Mouse (Mus musculus): ENCODE data around the gene Fank1.
"Not testable (repeated sequence)": the region's sequence is repeated elsewhere in the genome, so short reads cannot be mapped to it uniquely, and the experiment has no call there.

Fank1 gene

DNA sequence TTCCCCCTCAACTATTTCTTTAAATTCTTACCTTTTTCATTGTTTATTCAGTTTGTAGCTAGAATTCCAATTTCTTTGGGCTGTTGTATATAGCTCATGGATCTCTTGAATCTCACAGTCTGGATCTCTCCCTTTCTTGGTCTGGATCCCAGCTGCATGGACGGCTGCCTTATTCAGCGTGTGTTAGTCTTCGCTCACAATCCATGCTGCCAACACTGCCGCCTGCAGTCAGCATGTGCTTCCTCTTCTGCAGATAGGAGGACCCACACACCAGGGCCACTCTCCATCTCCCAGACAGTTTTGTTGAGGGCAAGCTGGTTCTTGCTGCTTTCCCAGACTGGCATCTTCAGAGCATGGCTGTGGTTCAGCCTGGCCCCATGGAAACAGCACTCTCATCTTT is 62.9 kb downstream of the Fank1 start:
- DNase-seq = no peak

DNA sequence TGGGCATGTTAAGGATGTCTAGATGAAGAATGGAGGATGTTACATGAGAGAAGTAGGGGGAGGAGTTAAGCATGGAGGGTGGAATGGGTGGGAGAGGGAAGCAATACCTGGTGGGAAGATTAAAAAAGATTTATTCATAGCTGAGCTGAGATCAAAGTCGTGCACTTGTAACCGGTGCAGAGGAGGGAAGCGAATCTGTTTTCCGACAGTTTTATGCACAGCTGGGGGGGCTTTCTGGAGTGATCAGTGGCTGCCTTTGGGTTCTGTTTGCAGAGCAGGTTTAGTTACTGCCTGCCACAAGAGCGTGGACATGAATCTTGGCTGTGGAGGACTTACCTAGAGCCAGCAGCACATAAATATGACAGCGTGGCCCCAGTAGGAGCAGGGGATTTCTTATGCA is 65.4 kb downstream of the Fank1 start:
- no peak for DNase-seq

DNA sequence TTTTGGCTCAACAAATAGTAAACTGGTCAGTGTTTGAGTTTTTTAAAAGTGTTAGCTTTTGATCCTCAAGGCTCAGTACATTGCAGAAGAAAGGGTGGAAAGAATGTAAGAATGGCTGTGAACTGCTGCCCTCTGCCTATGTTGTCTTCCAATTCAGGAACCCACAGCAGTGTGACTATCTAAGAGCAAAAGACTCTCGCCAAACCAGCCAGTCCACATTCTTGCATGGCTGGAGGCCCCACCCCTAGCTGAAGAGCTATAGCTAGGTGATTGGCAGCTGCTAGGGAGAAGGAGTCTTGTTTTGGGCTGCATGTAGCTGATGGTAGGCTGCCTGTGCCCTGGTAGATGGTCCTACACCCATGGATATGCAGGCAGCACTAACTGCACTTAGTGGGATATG is 70.5 kb downstream of the Fank1 start:
- peak; percentile 17 for DNase-seq

DNA sequence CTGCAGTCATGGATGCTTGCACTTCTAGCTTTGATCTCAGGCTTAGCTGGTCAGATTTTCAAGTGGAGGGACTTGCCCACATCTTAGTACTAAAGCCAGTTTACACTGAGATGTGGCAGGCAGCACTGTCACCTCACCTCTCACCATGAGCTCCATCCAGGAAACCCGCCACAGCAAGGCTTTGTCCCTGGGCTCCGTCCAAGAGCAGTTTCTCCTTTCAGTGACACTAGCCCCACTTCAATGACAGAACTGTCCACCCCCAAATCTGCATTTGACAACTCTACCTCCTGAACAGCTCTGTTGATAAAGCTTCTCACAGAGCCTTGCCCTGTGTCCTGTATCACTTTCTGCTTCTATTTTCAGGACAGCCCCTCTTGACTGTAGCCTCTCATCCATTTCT is 71.5 kb downstream of the Fank1 start:
- DNase-seq = no peak

DNA sequence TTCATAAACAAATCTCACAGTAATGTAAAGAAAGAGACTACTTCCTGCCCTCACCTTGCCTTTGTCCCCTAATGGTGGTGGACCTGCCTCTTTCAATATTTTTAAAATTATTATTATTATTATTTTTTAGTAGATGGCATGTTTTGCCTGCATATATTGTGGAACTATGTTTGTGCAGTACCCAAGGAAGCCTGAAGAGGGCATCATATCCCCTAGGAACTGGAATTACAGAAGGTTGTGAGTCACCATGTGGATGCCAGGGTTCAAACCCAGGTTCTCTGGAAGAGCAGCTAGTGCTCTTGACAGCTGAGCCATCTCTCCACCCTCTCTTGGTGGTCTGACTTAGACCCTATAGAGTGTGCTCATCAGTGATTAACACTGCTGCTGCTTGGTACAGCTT is 74.1 kb downstream of the Fank1 start:
- DNase-seq = no peak

DNA sequence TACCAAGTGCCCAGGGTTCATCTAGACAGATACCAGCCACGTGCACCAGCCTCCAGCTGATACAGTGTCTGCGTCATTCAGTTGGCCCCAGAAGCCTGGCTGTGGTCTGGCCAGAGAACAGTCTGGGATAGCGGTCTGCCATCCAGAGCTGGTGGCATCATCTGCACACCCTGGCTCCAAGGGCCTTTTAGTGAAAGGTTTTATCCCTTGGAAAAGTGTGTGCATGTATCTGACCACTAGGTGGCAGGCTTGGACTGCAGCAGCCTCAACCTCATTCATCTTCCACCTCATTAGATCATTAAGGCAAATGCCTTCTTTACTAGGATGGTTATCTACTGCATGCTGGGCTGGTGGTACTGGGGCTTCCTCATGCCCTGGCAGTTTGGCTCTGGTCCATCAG is 79.6 kb downstream of the Fank1 start:
- DNase-seq = peak; percentile 82

DNA sequence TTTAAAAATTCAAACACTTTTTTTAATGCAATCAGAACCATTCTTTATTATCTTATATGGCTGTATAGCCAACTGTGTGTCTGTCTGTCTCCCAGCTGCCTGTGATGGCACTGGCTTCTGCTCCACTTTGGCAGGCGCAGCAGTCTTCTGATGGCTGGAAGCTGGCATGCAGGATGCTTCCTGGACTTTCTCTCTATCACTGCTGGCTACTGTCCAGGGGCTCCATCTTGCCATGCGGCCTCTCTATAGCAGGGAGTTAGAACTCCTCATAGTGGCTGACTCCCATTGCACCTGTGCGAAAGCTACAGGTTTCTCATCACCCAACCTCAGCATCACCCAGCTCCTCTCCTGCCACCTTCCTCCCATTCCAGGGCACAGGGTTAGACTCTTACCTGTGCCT is 81.8 kb downstream of the Fank1 start:
- no peak for DNase-seq

DNA sequence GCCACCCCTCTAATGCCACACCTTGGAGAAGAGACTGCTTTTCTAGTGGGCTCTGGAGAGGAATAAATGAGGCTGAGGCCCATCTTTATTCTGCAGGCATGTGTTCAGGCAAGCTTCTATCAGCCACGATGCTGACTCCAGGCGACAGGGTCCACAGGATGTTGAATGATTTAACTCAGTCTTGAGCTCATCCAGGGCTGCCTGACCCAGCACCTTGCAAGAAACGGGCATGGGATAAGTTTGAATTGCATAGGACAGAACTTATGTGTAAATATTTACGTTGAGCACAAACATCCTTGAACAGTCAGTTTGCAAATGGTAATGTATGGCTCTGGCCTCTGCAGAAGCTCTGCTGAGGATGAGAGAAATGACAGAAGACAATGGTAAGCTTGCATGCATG is 82.9 kb downstream of the Fank1 start:
- no peak for DNase-seq

DNA sequence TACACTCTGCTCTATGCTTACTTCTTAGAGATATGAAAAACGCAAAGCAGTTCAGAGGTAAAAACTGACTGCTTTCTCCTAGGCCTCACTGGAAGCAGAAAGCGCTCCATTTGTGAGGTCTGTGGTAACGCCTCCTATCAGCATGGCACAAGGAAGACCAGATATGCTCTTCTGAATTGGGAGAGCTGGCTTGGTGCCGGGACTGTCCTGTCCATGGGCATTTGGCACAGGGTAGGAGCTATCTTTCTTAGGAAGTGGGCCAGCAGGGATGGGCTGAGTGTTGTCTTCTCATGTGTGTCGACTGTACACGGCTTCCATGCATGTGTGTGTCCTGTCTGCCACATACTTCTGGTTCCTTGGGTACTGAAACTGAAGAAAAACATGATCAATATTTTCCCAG is 85.6 kb downstream of the Fank1 start:
- no peak for DNase-seq

DNA sequence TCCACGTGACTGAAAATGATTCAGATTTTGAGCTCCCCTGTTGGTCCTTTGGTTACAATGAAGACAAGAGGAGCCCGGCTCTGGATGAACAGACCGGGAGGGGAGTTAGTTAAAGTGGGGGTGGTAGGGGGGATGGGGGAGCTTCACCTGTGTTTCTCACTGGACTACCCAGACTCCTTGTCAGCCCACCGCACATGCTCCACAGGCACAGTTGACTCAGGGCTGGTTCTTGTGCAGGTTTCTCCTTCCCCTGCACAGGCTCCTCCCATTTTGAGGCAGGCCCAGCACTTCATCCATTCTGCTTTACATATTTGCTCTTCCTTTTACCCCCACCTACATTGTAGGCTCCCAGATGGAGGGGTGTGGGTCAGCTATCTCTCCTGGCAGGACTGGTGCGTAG is 86.1 kb downstream of the Fank1 start:
- DNase-seq = no peak

DNA sequence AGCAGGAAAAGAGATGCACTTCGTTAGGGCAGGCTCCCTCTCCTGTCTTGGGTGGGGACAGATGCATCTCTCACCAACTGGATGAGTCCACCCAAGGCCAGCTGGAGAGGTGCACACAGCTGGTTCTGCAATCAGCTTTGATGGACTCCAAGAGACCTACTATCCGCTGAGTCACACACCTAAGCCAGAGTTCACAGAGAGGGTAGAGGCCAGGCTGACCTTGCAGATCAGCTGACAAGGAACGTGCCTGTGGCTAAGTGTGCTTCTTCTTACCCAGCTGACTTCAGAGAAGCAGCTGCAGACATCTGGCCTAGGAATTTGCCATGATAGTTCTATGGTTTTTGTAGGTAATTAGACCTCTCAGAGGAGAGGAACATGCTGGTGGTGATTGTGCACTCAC is 86.5 kb downstream of the Fank1 start:
- no peak for DNase-seq

DNA sequence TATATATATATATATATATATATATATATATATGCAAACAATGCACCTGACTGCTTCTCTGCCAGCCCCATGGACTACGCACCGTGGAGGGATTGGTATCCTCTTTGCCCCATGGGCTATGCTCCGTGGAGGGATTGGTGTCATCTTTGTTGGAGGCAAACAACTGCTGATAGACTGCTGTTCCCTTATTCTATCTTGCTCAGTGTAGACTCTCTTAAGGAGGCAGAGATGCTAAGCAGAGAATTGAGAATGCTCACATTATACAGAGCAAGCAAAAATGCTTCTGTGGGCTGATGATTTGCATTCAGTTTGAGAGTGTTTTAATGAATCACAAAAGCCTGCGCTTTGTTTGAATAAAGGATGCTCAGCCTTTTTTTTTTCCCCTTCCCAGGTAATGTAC is 87.0 kb downstream of the Fank1 start:
- no peak for DNase-seq

DNA sequence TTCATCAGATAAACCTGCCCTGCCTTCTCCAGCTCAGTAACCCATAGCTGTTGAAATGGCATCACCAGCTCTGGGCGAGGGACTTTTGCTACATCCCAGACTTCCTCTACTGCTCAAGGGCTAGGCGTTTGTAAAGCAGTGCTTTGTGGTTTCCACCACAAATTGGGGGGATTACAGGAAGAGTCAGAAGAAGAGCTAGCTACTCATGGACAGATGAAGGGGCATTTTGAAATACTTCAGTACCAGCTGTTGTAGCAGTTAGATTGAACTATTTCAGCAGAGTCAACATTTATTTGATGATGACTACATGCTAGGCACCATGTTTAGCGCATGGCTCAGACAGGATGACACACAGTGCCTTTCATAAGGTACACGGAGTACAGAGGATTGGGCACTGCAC is 93.6 kb downstream of the Fank1 start:
- no peak for DNase-seq

DNA sequence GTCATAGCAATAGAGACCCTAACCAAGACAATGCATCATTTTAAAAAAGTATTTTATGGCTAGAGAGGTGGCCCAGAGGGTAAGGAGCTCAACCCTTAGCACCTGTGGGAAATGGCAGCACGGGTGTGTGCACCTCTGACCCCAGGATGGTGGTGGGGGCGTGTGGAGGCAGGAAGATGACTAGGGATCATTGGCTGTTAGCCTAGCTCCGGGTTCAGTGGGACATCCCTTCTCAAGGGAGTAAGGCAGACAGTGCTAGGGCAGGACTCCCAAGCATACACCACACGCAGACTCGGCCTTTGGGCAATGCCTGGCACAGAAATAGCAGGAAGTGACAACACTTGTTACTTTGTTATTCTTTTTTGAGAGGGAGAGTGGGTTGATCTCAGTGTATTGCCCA is 96.0 kb downstream of the Fank1 start:
- DNase-seq = no peak

DNA sequence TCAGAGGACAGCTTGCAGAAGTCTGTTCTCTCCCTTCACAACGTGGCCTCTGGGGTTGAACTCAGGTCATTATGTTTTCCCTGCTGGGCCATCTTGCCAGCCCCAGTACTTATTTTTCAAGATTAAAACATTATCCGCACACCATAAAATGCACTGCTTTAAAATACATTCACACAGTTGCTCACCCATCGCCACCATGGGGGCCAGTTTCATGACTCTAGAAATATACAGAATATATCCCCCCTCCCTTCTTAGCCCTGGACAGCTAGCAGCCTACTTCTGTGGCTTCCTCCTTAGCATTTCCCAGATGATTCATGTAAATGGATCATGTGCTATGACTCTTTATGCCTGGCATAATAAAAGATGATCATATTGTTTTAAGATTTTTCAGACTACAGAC is 99.5 kb downstream of the Fank1 start:
- no peak for DNase-seq

DNA sequence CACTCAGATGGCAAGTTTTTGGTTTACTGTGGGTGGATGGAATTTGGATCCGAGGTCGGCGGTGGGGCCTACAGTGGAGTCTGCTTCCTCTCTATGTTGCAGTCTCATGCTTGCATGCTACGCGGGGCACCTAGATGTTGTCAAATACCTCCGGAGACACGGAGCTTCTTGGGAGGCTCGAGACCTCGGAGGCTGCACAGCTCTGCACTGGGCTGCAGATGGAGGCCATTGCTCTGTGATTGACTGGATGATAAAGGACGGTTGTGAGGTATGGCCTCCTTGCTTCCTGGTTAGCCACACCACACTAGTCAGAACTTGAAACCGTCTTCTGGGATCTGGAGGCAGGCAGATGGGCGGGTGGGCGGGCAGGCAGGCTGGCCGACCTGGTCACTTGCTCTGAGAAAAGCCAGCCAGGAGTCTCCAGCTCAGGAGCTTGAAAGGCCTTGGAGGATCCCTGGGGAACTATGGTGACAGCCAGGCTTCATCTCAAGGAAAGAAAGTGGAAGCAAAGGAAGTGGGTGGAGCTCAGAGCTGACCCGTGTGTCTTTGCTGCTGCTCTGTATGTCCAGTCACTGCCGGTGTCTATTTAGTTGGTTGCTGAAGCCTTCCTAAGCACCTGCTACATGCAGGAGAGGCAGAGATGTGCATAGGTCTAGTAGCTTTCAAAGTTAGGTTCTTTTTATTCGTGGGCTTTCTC is 100.1 kb downstream of the Fank1 start:
- DNase-seq = no peak

DNA sequence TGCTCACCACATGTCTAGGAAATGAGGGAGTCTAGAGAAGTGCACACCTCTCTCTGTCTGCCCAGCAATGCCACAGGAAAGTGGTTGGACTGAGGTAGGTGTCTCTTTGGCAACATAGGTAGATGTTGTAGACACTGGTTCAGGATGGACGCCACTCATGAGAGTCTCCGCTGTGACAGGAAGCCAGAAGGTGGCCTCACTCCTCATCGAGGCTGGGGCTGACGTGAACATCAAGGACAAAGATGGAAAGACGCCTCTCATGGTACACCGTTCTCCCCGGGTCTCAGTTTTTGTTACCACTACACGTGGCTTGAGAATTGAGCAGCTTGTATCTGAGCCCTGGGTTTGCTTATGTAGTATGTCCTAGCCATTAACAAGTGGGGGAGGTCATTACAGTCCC is 103.1 kb downstream of the Fank1 start:
- no peak for DNase-seq

DNA sequence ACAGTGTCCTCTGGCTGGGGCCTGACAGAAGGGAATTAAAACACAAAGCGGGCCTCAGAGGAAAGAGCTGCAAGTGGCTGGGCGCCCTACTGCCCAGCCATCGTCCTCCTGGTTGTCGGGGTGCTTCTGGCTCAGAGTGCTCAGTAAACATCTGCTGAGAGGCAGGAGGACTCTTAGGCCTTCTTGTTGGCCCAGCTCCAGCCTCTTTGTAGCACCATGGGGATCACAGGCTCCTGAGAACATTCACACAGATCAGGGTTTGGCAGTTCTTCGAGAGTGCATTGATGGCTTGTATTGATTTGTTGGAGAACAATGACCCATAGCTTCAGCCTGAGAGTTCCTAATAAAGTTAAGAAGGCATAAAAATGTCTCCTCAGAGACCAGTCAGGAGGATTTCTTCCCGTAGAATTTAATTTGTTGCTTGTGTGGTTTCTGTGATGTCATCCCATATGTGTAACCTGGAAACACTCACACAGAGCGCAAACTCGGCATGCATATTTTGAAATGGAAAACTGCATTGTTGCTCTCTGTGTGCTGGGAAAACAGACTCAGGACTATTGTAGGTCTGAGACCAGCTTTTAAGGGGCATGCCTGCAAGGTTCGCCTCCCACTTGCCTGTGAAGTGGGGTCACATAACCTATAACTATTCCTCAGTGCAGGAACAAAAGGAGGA is 108.2 kb downstream of the Fank1 start:
- not testable (repeated sequence) for DNase-seq

DNA sequence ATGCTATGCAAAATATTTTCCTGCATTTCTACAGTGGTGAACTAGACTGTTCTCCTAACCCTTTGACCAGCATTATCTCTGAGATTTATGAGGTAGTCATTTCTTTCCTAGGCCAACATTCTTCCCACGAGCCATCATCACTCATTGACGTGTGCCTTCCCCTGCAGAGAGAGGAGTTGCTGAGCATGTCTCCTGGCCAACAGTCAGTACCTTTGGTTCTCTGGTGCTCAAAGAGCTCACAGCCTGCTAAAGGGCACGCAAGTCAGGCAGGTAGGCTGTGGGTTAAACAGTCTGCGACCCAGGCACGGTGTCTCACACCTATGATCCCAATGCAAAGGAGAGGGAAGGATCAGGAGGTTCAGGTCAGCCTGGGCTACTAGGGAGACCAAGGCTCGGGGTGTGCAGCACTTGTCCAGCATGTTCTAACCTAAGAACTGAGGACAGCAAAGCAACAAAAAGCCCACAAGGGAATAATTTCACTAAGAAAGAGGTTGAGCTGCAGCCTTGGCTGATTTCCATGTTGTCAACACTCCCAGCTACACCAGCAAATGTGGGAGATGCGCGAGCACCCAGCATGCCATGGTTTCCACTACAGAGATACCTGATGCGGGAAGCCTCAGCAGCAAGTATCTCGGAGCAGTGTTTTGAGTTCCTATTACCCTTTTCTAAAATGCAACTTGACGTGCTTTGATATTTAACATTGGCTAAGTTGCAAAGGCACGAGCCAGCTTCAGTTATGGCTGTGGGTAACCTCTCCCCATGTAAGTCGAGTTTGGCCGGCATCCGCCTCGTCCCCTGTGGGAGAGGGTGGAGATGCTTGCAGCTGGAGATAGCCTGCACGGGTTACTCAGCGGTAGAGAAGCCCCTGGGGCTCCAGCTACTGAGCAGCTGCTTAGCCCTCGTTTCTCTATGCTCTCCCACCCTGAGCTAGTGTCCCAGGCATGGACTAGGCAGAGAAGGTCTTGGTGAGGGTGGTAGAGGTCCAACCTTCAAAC is 112.6 kb downstream of the Fank1 start:
- no peak for DNase-seq

DNA sequence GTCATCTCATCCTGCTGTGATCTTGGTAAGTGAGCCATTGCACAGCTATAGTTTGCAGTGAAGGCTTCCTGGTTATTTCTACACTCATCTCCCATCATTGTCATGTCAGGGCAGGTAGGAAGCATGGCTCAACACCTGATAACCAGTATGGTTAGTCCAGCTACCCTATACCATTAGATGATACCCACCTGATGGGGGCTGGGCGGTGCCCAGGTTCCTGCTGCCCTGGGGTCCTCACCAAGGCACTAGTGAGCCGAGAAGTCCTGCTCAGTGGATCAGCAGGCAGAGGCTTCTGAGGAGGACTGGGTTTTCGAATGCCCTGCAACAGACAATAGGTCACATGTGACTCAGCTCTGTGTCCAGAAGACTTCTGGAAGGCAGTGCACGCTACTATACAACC is 113.3 kb downstream of the Fank1 start:
- no peak for DNase-seq

DNA sequence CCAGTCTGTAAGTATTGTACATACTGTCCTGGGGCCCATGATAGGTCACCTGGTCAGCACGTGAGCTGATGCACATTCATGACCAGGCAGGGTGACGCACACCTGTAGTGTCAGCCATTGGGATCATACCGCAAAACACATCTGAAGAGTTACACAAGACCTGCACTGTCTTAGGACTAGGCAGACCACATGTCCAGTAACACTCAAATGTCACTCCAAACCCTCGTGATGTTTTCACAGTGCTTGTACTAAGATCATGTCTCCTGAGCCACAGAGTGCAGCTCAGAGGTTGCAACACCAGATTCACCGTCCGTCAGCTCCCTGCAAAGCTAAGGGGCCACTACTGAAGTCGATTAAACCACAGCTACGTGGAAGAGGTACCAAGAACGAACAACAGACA is 114.6 kb downstream of the Fank1 start:
- no peak for DNase-seq

DNA sequence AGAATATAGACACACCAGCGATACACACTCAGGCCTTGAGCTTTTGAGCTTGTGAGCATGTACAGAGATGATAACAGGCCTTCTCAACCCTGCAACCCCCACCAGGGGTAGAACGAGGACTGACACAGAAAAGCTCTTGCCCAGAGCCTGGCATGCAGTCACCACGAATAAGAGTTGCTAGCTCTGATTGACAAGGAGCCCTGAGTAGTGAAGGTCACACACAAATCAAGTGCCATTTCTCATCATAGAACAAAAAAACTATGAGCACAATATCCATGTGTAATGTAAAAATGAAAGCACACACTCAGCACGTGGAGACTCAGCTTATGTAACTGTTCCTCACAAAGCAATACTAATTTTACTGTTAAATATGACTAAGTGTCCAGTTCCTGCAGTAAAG is 115.1 kb downstream of the Fank1 start:
- no peak for DNase-seq

DNA sequence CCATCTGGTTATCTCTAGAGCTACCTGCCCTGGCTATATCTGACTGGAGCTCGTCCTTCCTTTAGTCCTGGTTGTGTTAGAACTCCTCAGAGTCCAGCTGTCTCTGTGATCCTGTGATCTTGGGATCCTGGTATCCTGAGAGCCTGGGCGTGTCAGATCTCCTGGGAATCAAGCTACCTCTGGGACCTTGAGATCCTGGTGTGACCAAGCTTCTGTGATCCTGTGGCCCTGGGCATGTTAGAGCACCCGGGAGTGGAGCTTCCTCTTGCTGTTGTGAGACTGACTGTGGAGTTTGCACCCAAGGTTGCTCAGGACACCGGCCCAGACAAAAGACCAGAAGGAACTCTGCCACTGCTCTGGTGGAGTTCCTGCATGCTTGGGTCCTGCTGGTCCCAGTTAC is 122.7 kb downstream of the Fank1 start:
- no peak for DNase-seq

DNA sequence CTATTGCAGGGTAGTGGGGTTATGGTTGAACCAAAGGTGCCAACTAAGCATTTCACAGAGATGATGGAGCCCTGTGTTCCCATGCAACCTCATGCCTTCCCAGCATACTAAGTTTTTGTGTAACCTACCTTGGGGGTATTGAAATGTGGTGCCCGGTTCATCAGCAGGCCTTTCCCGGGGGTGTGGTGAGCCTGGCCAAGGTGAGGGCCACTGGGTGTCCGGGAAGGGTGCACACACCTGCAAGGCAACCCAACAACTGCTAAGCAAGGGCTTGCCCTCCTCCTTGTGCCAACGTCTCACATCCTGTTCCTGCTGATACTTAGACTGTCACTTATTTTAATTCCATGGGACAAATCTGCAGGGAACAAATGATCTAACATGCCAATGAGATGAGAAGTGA is 132.3 kb downstream of the Fank1 start:
- no peak for DNase-seq

All from kidney, postnatal 14 days (tissue).